Mouse (Mus musculus) embryonic facial prominence, embryonic 14.5 days (tissue): ENCODE data around the gene Eif2ak4. TPM values are rescaled to one million over a fixed set of nuclear protein-coding genes. Genes with fewer than 3 reads are reported as not detected.

Experiments
- ATAC-seq: fragments of 200-750 bp; cut with Nextera tagmentation; 2 replicates; pipeline ENCODE4 v1.8.0; 2017; ENCODE audit warnings: low read depth, moderate number of reproducible peaks, moderate TSS enrichment
- DNase-seq: peaks from one replicate; pipeline ENCODE4 v3.0.0-alpha.2; 2015; ENCODE audit warnings: low spot score
- H3K27ac ChIP-seq: fragments of 300-500 bp; sonication (generic); replicated peaks from 2 replicates; pipeline ENCODE4 v1.5.1; 2014; ENCODE audit warnings: low read depth, mild to moderate bottlenecking, low read length, moderate library complexity
- H3K27me3 ChIP-seq: fragments of 300-500 bp; sonication (generic); replicated peaks from 2 replicates; pipeline ENCODE4 v1.6.1; 2014; ENCODE audit warnings: low read length; ENCODE audit not compliant: control insufficient read depth, insufficient read depth
- H3K36me3 ChIP-seq: fragments of 300-500 bp; sonication (generic); 2 replicates; pipeline ENCODE4 v1.6.1; 2014; ENCODE audit warnings: low read length, mixed read lengths; ENCODE audit not compliant: control insufficient read depth, insufficient read depth
- H3K4me1 ChIP-seq: fragments of 300-500 bp; sonication (generic); 2 replicates; pipeline ENCODE4 v1.6.1; 2014; ENCODE audit warnings: antibody characterized with exemption, low read length; ENCODE audit not compliant: control insufficient read depth, insufficient read depth
- H3K4me2 ChIP-seq: fragments of 300-500 bp; sonication (generic); 2 replicates; pipeline ENCODE4 v1.6.1; 2014; ENCODE audit warnings: low read depth, mild to moderate bottlenecking, low read length, moderate library complexity, mixed read lengths
- H3K4me3 ChIP-seq: fragments of 300-500 bp; sonication (generic); 2 replicates; pipeline ENCODE4 v1.5.1; 2014; ENCODE audit warnings: low read depth, mild to moderate bottlenecking, low read length
- H3K9ac ChIP-seq: fragments of 300-500 bp; sonication (generic); 2 replicates; pipeline ENCODE4 v1.6.1; 2014; ENCODE audit warnings: low read depth, mild to moderate bottlenecking, low read length, moderate library complexity, mixed read lengths
- H3K9me3 ChIP-seq: fragments of 300-500 bp; sonication (generic); 2 replicates; pipeline ENCODE4 v1.6.1; 2016; ENCODE audit warnings: low read length; ENCODE audit not compliant: control insufficient read depth
- WGBS: fragments of 180-500 bp; shearing (Covaris S2); extraction: QIAGEN DNeasy Blood & Tissue Kit; methylation state at CpG from one replicate; pipeline ENCODE4 v1.1.7; 2014; 5-methylcytosine and 5-hydroxymethylcytosine counted together
- polyA plus RNA-seq: library from polyadenylated mRNA; unstranded; fragments of >200 nt; fragmentation: Nextera tagmentation; extraction: Ambion mirVana; gene quantifications from 2 replicates; pipeline ENCODE4 v1.2.1, GENCODE M21; 2014

Gene Eif2ak4
- polyA plus RNA-seq, 1 experiment from 2014 or later = 10.0 TPM

GRCm38 (mm10) chr2:118512418-118513377 is 124.3 kb downstream of the Eif2ak4 start:
- H3K4me3 ChIP-seq = no peak overlapping the region
- no peaks in the 10 kb centered on the region for H3K27me3 ChIP-seq
- no peaks in the 10 kb centered on the region for H3K36me3 ChIP-seq
- peaks cover 23% of the 10 kb centered on the region for H3K4me1 ChIP-seq
- no peak overlapping the region for H3K9ac ChIP-seq
- H3K4me2 ChIP-seq = no peak overlapping the region
- H3K9me3 ChIP-seq = no peaks in the 10 kb centered on the region
- H3K27ac ChIP-seq = no peak overlapping the region
- DNase-seq (no peak), ATAC-seq (no peak)
- 81% methylated on average over 16 of the region's 16 CpGs for WGBS

DNA sequence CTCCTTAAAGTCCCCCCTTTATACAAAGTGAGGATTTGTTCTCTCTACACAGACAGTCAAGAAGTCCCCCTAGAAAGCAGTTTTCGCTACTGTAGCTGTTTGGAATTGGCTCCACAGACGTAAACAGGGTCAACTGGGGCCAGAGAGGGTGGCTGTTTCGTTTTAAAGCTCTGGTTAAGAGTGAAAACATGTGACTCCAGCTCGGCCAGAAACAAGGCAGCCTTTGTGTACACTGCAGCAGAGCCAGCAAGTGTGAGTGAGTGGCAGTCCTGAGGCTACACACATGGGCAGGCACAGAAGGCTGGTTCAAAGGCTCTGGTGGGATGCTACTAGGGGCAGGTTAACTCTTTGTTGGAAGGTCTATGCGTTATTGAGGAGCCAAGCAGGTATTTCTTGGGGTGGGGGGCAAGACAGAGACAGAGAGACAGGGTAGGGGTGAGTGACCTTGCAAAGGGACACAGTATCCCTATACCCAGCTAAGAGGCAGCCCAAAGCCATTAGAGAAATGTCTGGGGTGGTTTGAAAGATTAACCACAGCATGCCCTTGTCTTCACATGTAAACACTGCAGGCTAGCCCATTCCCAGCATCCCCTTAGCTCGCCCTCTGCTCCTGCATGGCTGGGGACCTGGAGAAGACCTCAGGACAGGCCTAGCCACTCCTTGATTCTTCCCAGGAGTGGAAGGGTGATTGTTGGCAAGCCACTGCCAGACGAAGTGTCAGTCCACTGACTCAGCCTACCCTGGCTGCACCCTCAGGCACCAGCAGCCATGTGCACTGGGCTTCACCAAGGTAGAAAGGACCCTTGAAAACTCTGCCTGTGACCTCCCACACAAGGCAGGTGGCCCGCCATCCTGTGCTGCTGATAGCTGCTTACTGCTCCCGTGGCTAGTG is 131.9 kb downstream of the Eif2ak4 start:
- Histone ChIP-seq H3K36me3 (no peaks in the 10 kb centered on the region), H3K4me2 (peak overlapping the region; percentile 12; the same call in 1 of the 2 replicates), H3K4me3 (no peak overlapping the region), H3K9me3 (no peaks in the 10 kb centered on the region), H3K9ac (peak overlapping the region; percentile 43; the same call in 1 of the 2 replicates), H3K27me3 (no peaks in the 10 kb centered on the region), H3K27ac (peak overlapping the region; percentile 71), H3K4me1 (peaks cover 36% of the 10 kb centered on the region)
- DNase-seq (peak; percentile 89), ATAC-seq (peak; percentile 92)
- 31% methylated on average over 9 of the region's 9 CpGs for WGBS

GRCm38 (mm10) chr2:118522265-118522664 is 133.8 kb downstream of the Eif2ak4 start:
- H3K4me3 ChIP-seq = no peak overlapping the region
- 11% methylated on average over 2 of the region's 2 CpGs for WGBS
- H3K4me2 ChIP-seq = no peak overlapping the region
- no peaks in the 10 kb centered on the region for H3K27me3 ChIP-seq
- ATAC-seq (no peak), DNase-seq (no peak)
- H3K9ac ChIP-seq = no peak overlapping the region
- H3K4me1 ChIP-seq = peaks cover 36% of the 10 kb centered on the region
- H3K9me3 ChIP-seq = no peaks in the 10 kb centered on the region
- H3K36me3 ChIP-seq = no peaks in the 10 kb centered on the region
- H3K27ac ChIP-seq = peak overlapping the region; percentile 44

- 0 out of 2 replicates have a peak, but pooled peaks have one; percentile 5 for ATAC-seq
- 31% methylated on average over 5 of the region's 5 CpGs for WGBS
Observed at GRCm38 (mm10) chr2:118523163-118523730, 134.8 kb downstream of the Eif2ak4 start.

GRCm38 (mm10) chr2:118524811-118525210 is 136.4 kb downstream of the Eif2ak4 start:
- H3K27ac ChIP-seq = no peak overlapping the region
- H3K9me3 ChIP-seq = no peaks in the 10 kb centered on the region
- H3K4me1 ChIP-seq = peaks cover 39% of the 10 kb centered on the region
- no peak overlapping the region for H3K9ac ChIP-seq
- WGBS = 81% methylated on average over 3 of the region's 3 CpGs
- no peak overlapping the region for H3K4me3 ChIP-seq
- DNase-seq (no peak), ATAC-seq (no peak)
- no peak overlapping the region for H3K4me2 ChIP-seq
- H3K27me3 ChIP-seq = no peaks in the 10 kb centered on the region
- H3K36me3 ChIP-seq = no peaks in the 10 kb centered on the region

More at GRCm38 (mm10) chr2:118523163-118523730, 134.8 kb downstream of the Eif2ak4 start:
- H3K4me1 ChIP-seq = peaks cover 36% of the 10 kb centered on the region
- no peak overlapping the region for H3K4me3 ChIP-seq
- peak overlapping the region; percentile 44; the same call in 1 of the 2 replicates for H3K27ac ChIP-seq
- H3K9ac ChIP-seq = no peak overlapping the region
- H3K9me3 ChIP-seq = no peaks in the 10 kb centered on the region
- DNase-seq = peak; percentile 58
- H3K4me2 ChIP-seq = no peak overlapping the region
- no peaks in the 10 kb centered on the region for H3K36me3 ChIP-seq
- no peaks in the 10 kb centered on the region for H3K27me3 ChIP-seq

Other genes with a start within 250 kb of the Eif2ak4 start
- gene Fsip1, start 131.7 kb upstream of the Eif2ak4 start, polyA plus RNA-seq = 0.96 and 1.0 TPM in 2 replicates
- gene Gpr176, start 15.2 kb upstream of the Eif2ak4 start, polyA plus RNA-seq = 0.34 and 0.53 TPM in 2 replicates
- 237 and 260 TPM in 2 replicates for gene Srp14, start 91.1 kb downstream of the Eif2ak4 start, polyA plus RNA-seq
- 5.6 and 7.6 TPM in 2 replicates for gene Bmf, start 161.1 kb downstream of the Eif2ak4 start, polyA plus RNA-seq
- 53.4 and 65.0 TPM in 2 replicates for gene Bub1b, start 209.6 kb downstream of the Eif2ak4 start, polyA plus RNA-seq